Mouse (Mus musculus): ENCODE measurements around the gene Ms4a6d. TPM values are rescaled to one million over a fixed set of nuclear protein-coding genes. Genes with fewer than 3 reads are reported as not detected.
"Not testable (repeated sequence)": the region's sequence is repeated elsewhere in the genome, so short reads cannot be mapped to it uniquely, and the experiment has no call there.

Ms4a6d gene
- total and polyA plus RNA-seq, 2 experiments: 0.82 to 4.5 TPM

- Histone ChIP-seq H3K36me3 (ENCODE audit: control insufficient read depth, insufficient read depth, low read length) (no peaks in the 10 kb centered on the region), H3K27me3 (ENCODE audit: control insufficient read depth, insufficient read depth, low read length) (peaks cover 3% of the 10 kb centered on the region; the same call in 1 of the 2 replicates), H3K9ac (ENCODE audit: low read depth, low read length) (no peak overlapping the region), H3K27ac (replicated peaks; ENCODE audit: insufficient read depth, low read depth, low read length) (no peak overlapping the region), H3K79me2 (ENCODE audit: control insufficient read depth, insufficient read depth, low read length) (no peaks in the 10 kb centered on the region), H3K4me3 (ENCODE audit: insufficient read depth, low read depth, low read length) (no peak overlapping the region), H3K4me1 (ENCODE audit: control insufficient read depth, insufficient read depth, low read length) (no peaks in the 10 kb centered on the region)
- 88% methylated on average over 2 of the region's 2 CpGs for WGBS
- TF ChIP-seq POLR2A (IDR thresholded peaks at IDR 0.05; ENCODE audit: extremely low read depth, insufficient read depth, low read length) (no peak), CTCF (IDR thresholded peaks at IDR 0.05; ENCODE audit: low read depth, low read length) (peak; percentile 39)
- DNase-seq (ENCODE audit: extremely low read depth, low read depth, low spot score): peak; percentile 23
Measured at GRCm38 (mm10) chr19:11602026-11602425, 2.6 kb downstream of the Ms4a6d start.

- H3K27ac ChIP-seq (replicated peaks; ENCODE audit: insufficient read depth, low read depth, low read length): no peak overlapping the region
- peaks cover 3% of the 10 kb centered on the region; the same call in 1 of the 2 replicates for H3K27me3 ChIP-seq (ENCODE audit: control insufficient read depth, insufficient read depth, low read length)
- DNase-seq (ENCODE audit: extremely low read depth, low read depth, low spot score): no peak
- H3K36me3 ChIP-seq (ENCODE audit: control insufficient read depth, insufficient read depth, low read length): no peaks in the 10 kb centered on the region
- H3K4me3 ChIP-seq (ENCODE audit: insufficient read depth, low read depth, low read length): no peak overlapping the region
- no peak overlapping the region for H3K9ac ChIP-seq (ENCODE audit: low read depth, low read length)
- H3K79me2 ChIP-seq (ENCODE audit: control insufficient read depth, insufficient read depth, low read length): no peaks in the 10 kb centered on the region
- WGBS: 82% methylated on average over 3 of the region's 3 CpGs
- TF ChIP-seq CTCF (IDR thresholded peaks at IDR 0.05; ENCODE audit: low read depth, low read length) (no peak), POLR2A (IDR thresholded peaks at IDR 0.05; ENCODE audit: extremely low read depth, insufficient read depth, low read length) (no peak)
- H3K4me1 ChIP-seq (ENCODE audit: control insufficient read depth, insufficient read depth, low read length): no peaks in the 10 kb centered on the region
Measured at GRCm38 (mm10) chr19:11601349-11601748, 3.3 kb downstream of the Ms4a6d start.

DNA sequence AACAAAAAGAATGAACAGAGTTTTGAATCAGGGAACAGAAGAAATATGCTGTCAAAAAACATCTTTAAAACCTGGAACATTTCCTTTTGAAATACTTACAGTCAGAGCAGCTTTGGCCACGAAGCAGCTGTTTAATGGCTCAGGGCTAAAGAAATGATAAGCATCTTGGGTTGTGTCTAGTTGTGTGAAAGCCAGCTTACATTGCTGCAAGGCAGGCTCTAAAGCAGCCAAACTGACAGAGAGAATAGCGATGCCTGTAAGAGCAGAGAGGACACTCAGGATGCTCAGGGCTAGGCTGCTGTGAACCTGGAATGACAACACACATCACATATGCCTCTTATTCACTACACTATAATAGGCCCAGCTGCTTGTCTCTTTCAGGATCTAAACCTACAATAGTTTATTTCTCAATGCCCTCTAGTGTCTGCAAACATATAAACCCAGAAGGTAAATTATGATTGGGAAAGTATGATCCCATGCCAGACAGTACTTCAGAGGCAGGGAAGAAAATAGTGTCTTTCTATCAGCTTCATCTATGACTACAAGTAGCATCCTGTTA, 14.7 kb downstream of the Ms4a6d start:
- no peak overlapping the region for H3K27ac ChIP-seq (replicated peaks; ENCODE audit: insufficient read depth, low read depth, low read length)
- H3K36me3 ChIP-seq (ENCODE audit: control insufficient read depth, insufficient read depth, low read length): no peaks in the 10 kb centered on the region
- no peaks in the 10 kb centered on the region for H3K79me2 ChIP-seq (ENCODE audit: control insufficient read depth, insufficient read depth, low read length)
- H3K4me3 ChIP-seq (ENCODE audit: insufficient read depth, low read depth, low read length): no peak overlapping the region
- DNase-seq (ENCODE audit: extremely low read depth, low read depth, low spot score): peak; percentile 24
- no peaks in the 10 kb centered on the region for H3K27me3 ChIP-seq (ENCODE audit: control insufficient read depth, insufficient read depth, low read length)
- no peak overlapping the region for H3K9ac ChIP-seq (ENCODE audit: low read depth, low read length)
- H3K4me1 ChIP-seq (ENCODE audit: control insufficient read depth, insufficient read depth, low read length): no peaks in the 10 kb centered on the region
- 70% methylated on average over 2 of the region's 2 CpGs for WGBS
- no peak; the same call in 1 of the 2 replicates for TF ChIP-seq CTCF (IDR thresholded peaks at IDR 0.05; ENCODE audit: low read depth, low read length)
- no peak for TF ChIP-seq POLR2A (IDR thresholded peaks at IDR 0.05; ENCODE audit: extremely low read depth, insufficient read depth, low read length)

DNA sequence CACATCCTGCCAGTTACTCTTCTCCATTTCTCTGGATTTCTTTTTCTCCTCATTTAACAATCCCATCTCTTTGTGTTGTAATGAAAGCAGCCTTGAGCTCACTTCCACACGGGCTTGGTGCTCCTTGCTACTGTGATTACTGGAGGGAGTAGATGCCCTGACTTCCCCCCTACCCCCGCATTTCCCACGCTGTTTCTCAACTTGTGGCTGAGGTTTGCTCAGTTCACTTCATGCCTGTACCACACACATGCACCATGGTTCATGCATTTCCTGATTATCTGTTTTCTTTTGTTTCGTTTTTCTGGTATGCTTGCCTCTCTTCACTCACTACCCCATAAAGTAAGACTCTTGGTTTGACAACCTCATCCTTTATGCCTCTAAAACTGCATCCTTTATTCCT, 15.4 kb downstream of the Ms4a6d start:
- Histone ChIP-seq H3K79me2 (ENCODE audit: control insufficient read depth, insufficient read depth, low read length) (no peaks in the 10 kb centered on the region), H3K9ac (ENCODE audit: low read depth, low read length) (no peak overlapping the region), H3K36me3 (ENCODE audit: control insufficient read depth, insufficient read depth, low read length) (no peaks in the 10 kb centered on the region), H3K4me1 (ENCODE audit: control insufficient read depth, insufficient read depth, low read length) (no peaks in the 10 kb centered on the region), H3K4me3 (ENCODE audit: insufficient read depth, low read depth, low read length) (no peak overlapping the region), H3K27ac (replicated peaks; ENCODE audit: insufficient read depth, low read depth, low read length) (no peak overlapping the region), H3K27me3 (ENCODE audit: control insufficient read depth, insufficient read depth, low read length) (no peaks in the 10 kb centered on the region)
- no peak for TF ChIP-seq CTCF (IDR thresholded peaks at IDR 0.05; ENCODE audit: low read depth, low read length)
- TF ChIP-seq POLR2A (IDR thresholded peaks at IDR 0.05; ENCODE audit: extremely low read depth, insufficient read depth, low read length): no peak
- no peak for DNase-seq (ENCODE audit: extremely low read depth, low read depth, low spot score)
- 76% methylated on average over 4 of the region's 4 CpGs for WGBS

GRCm38 (mm10) chr19:11574965-11575364, 29.7 kb downstream of the Ms4a6d start:
- Histone ChIP-seq H3K27me3 (ENCODE audit: control insufficient read depth, insufficient read depth, low read length) (no peaks in the 10 kb centered on the region), H3K36me3 (ENCODE audit: control insufficient read depth, insufficient read depth, low read length) (no peaks in the 10 kb centered on the region), H3K79me2 (ENCODE audit: control insufficient read depth, insufficient read depth, low read length) (no peaks in the 10 kb centered on the region), H3K9ac (ENCODE audit: low read depth, low read length) (no peak overlapping the region), H3K4me3 (ENCODE audit: insufficient read depth, low read depth, low read length) (no peak overlapping the region), H3K27ac (replicated peaks; ENCODE audit: insufficient read depth, low read depth, low read length) (no peak overlapping the region), H3K4me1 (ENCODE audit: control insufficient read depth, insufficient read depth, low read length) (no peaks in the 10 kb centered on the region)
- DNase-seq (ENCODE audit: extremely low read depth, low read depth, low spot score): no peak
- 87% methylated on average over 8 of the region's 8 CpGs for WGBS
- TF ChIP-seq CTCF (IDR thresholded peaks at IDR 0.05; ENCODE audit: low read depth, low read length): no peak
- TF ChIP-seq POLR2A (IDR thresholded peaks at IDR 0.05; ENCODE audit: extremely low read depth, insufficient read depth, low read length): no peak

DNA sequence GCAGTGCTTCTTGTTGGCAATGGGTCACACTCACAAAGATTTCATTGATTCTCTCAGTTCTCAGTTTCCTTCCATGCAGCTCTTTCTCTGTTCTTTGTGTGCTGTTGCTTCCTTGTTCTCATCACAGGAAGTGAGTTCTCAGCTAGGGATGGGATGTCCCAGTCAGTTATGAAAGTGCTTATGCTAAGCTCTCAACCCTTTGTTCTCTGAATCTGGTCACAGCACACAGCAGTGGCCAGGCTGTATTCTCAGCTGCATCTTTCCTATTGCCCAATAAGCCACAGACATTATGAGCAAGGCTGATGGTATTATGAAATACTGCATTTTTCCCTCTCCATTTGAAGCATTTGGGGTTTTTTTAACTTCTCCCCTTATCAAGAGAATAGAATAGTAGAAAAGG, 45.1 kb downstream of the Ms4a6d start:
- not testable (repeated sequence) for H3K4me3 ChIP-seq (ENCODE audit: insufficient read depth, low read depth, low read length); H3K9ac ChIP-seq (ENCODE audit: low read depth, low read length); H3K36me3 ChIP-seq (ENCODE audit: control insufficient read depth, insufficient read depth, low read length); H3K27me3 ChIP-seq (ENCODE audit: control insufficient read depth, insufficient read depth, low read length); H3K27ac ChIP-seq (replicated peaks; ENCODE audit: insufficient read depth, low read depth, low read length); H3K4me1 ChIP-seq (ENCODE audit: control insufficient read depth, insufficient read depth, low read length); H3K79me2 ChIP-seq (ENCODE audit: control insufficient read depth, insufficient read depth, low read length)
- DNase-seq (ENCODE audit: extremely low read depth, low read depth, low spot score): peak; percentile 21
